Mouse (Mus musculus) midbrain, embryonic 10.5 days (tissue): ENCODE measurements around the gene Nat14. TPM values are rescaled to one million over a fixed set of nuclear protein-coding genes. Genes with fewer than 3 reads are reported as not detected.
A peak's percentile ranks its signal among the peaks of the same experiment; 100 is the strongest.

Experiments used
- DNase-seq: peaks from one replicate; pipeline ENCODE4 v3.0.0-alpha.2; 2017; ENCODE audit warnings: low spot score
- H3K27ac ChIP-seq: fragments of 300-500 bp; sonication (generic); replicated peaks from 2 replicates; pipeline ENCODE4 v1.5.1; 2016; ENCODE audit warnings: mild to moderate bottlenecking
- H3K27me3 ChIP-seq: fragments of 300-500 bp; sonication (generic); 2 replicates; pipeline ENCODE4 v1.6.1; 2016; ENCODE audit warnings: low read depth, mild to moderate bottlenecking; ENCODE audit not compliant: poor library complexity, severe bottlenecking
- H3K36me3 ChIP-seq: fragments of 300-500 bp; sonication (generic); 2 replicates; pipeline ENCODE4 v1.6.1; 2016; ENCODE audit warnings: mild to moderate bottlenecking, moderate library complexity
- H3K4me1 ChIP-seq: fragments of 300-500 bp; sonication (generic); 2 replicates; pipeline ENCODE4 v1.6.1; 2016
- H3K4me3 ChIP-seq: fragments of 300-500 bp; sonication (generic); 2 replicates; pipeline ENCODE4 v1.5.1; 2016; ENCODE audit warnings: mild to moderate bottlenecking, moderate library complexity
- H3K9me3 ChIP-seq: fragments of 300-500 bp; sonication (generic); replicated peaks from 2 replicates; pipeline ENCODE4 v1.6.1; 2016; ENCODE audit warnings: mild to moderate bottlenecking
- whole genome bisulfite sequencing: fragments of 180-500 bp; shearing (Covaris S2); methylation state at CpG from one replicate; pipeline ENCODE4 v1.1.7; 2016; 5-methylcytosine and 5-hydroxymethylcytosine counted together
- polyA plus RNA-seq: library from polyadenylated mRNA; unstranded; fragments of >200 nt; fragmentation: Nextera tagmentation; extraction: Ambion mirVana; gene quantifications from 2 replicates; pipeline ENCODE4 v1.2.1, GENCODE M21; 2016

Gene Nat14
- polyA plus RNA-seq, 1 experiment from 2014 or later = 10.4 TPM

DNA sequence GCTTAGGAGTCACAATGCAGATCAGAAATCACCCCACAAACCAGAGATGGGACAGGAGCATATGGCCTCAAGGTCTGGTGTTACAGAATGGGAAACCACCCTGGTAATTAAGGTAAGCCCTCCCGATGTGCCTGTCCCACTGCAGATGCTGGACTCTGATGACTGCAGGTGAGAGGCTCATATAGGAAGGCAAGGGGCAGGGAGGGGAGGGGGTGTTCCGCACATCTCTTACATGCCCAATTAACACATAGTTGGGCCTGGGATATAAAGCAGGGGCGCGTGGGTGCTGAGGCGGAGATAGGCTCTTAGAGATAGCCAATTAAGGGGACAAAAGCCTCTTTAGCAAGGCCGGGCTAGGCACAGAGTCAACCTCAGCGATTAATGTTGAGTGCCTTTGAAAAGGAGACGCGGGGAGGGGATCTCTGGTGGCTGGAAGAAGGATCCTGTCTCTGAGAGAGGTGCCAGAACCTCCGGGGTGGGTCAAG, 15.3 kb upstream of the Nat14 start, which contains the start of gene Gm36210:
Gene Gm36210 (minus strand): TSS at position 51 of the 485 bp plus-strand sequence.
- DNase-seq = no peak
- Histone ChIP-seq H3K4me3 (no peak within 1 kb of the TSS), H3K4me1 (no peaks in the 10 kb centered on the region), H3K27ac (no peak within 1 kb of the TSS), H3K27me3 (no peaks in the 10 kb centered on the region), H3K36me3 (no peaks in the 10 kb centered on the region), H3K9me3 (0 out of 2 replicates have a peak, but pooled peaks cover 5% of the 10 kb centered on the region)
- WGBS = 56% methylated on average over 10 of the region's 10 CpGs

DNA sequence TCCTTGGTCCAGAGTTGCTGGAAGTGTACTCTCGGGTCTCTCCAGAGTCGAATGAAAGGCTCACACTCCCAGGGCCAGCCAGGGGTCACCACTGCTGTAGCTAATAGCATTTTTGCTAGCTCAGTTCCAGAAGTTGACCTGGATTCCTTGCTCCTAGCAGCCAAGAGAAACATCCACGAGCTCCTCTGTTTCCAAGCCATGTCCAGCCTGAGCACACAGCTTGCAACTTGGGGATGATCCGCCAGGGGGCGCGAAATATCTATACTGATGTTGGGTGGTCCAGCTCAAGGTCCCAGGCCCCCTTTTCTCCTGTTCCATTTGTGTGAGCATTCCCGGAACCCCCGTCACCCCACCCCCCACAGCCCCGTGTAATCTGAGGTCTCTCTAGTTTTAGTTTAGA, 10.3 kb upstream of the Nat14 start:
- peak; percentile 76 for DNase-seq
- WGBS = 36% methylated on average over 9 of the region's 9 CpGs
- Histone ChIP-seq H3K27me3 (no peaks in the 10 kb centered on the region), H3K27ac (no peak overlapping the region), H3K4me3 (no peak overlapping the region), H3K4me1 (peaks cover 18% of the 10 kb centered on the region), H3K36me3 (no peaks in the 10 kb centered on the region), H3K9me3 (no peaks in the 10 kb centered on the region)

DNA sequence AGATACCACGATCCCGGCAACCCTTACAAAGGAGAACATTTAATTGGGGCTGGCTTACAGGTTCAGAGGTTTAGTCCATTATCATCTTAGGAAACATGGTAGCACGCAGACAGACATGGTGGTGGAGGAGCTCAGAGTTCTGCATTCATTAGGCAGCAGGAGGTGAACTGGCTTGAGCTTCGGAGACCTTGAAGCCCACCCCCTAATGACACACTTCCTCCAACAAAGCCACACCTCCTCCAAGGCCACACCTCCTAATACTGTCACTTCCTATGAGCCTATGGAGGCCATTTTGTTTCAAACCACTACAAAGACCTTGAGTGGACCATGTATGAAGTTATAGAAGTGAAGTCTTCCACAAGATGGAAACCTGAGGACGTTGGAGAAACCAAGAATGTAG, 9.6 kb upstream of the Nat14 start:
- DNase-seq = no peak
- no peaks in the 10 kb centered on the region for H3K9me3 ChIP-seq
- WGBS = 62% methylated on average over 5 of the region's 5 CpGs

DNA sequence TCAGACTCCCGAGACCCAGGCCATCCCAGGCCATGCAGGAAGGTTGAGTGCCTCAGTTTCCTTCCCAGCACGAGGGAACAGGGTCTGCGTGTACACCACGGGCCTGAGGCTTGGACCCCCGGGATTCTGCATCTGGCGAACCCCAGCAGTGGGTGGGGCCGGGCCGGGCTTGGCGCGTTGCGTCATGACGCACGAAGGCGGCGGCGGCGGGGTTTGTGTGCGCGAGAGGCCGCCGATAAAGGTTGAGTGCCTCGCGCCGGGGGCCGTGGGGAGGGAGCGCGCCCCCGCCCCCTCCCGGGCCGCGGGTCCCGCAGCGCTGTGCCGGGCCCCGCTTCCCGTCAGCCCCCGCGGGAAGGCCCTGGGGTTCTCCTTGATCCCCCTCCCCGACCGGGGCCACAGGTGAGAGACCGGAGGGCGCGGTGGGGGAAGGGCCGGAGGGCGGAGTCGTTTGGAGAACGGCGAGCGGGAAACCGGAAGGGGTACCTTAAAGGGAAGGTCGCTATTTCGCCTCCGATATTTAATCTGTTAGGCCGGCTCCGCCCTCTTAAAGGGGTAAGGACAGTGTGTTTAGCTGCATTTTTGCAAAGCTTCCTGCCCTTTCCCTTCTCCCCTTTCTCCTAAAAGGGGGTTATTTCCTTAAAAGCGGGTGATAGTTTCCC, 6.7 kb upstream of the Nat14 start, which contains the start of gene Zfp628:
Gene Zfp628 (plus strand): TSS at position 211 of the 659 bp plus-strand sequence.
- H3K4me3 ChIP-seq = peak within 1 kb of the TSS; percentile 83
- no peaks in the 10 kb centered on the region for H3K9me3 ChIP-seq
- DNase-seq = peak; percentile 93
- H3K27me3 ChIP-seq = no peaks in the 10 kb centered on the region
- H3K27ac ChIP-seq = peak within 1 kb of the TSS; percentile 99
- peaks cover 31% of the 10 kb centered on the region for H3K36me3 ChIP-seq
- under 1% methylated on average over 52 of the region's 56 CpGs for WGBS
- H3K4me1 ChIP-seq = peaks cover 36% of the 10 kb centered on the region

More for the DNA sequence above, 9.6 kb upstream of the Nat14 start:
- H3K27me3 ChIP-seq = no peaks in the 10 kb centered on the region
- H3K4me1 ChIP-seq = peaks cover 25% of the 10 kb centered on the region
- H3K27ac ChIP-seq = no peak overlapping the region
- H3K4me3 ChIP-seq = no peak overlapping the region
- peaks cover 2% of the 10 kb centered on the region for H3K36me3 ChIP-seq

DNA sequence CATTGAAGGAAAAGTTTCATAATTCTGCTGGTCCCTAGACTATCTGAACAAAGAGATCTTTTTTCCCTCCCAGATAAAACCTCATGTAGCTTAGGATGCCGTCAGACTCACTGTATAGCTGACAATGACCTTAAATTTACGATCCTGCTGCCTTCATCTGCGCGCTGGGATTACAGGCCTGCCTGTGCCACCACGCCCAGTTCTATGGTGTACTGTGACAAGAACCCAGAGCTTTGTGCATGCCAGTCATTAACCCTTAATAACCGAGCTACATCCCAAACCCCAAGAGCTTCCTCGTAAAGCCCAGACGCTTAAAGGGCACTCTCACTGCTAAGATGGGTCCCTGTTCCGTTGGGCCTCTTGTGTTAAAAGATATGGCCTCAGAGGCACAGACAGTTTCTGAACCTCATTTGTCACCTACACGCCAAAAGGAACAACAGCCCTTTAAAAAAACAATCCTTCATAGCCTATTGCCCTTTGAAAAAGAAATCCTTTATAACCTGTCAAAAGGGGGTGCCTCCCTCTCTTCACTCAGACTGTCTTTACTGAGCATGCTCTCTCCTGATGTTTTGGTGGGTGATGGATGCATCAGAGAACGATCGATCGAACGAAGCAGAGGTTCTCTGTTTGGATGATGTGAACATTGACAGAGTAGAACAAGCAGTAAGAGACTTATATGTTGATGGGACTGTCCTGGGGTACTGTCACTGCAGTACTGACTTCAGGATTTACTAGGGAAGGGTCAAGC, 6.0 kb upstream of the Nat14 start:
- Histone ChIP-seq H3K9me3 (no peaks in the 10 kb centered on the region), H3K27me3 (no peaks in the 10 kb centered on the region), H3K4me3 (peak overlapping the region; percentile 83), H3K36me3 (peaks cover 38% of the 10 kb centered on the region), H3K4me1 (peaks cover 42% of the 10 kb centered on the region), H3K27ac (peak overlapping the region; percentile 99)
- WGBS = 28% methylated on average over 14 of the region's 14 CpGs
- peak; percentile 27 for DNase-seq

DNA sequence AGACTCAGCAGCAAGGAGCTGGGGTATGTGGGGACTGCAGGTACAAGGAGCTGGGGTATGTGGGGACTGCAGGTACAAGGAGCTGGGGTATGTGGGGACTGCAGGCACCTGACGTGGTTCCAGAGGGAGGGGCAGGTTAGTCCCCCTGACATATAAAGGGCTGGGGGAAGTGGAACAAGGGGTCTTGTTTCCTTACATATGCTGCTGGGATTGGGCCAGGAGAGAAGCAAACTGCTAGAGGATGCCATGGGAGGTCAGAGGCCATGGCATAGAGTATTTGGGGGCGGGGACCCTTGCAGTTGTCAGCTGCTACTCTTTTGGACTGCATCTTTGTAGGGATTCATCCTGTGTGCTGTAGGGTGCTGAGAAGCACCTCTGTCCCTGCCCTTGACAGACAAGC, 4.3 kb upstream of the Nat14 start:
- Histone ChIP-seq H3K4me1 (peaks cover 59% of the 10 kb centered on the region), H3K4me3 (peak overlapping the region; percentile 7; the same call in 1 of the 2 replicates), H3K27me3 (no peaks in the 10 kb centered on the region), H3K9me3 (no peaks in the 10 kb centered on the region), H3K27ac (no peak overlapping the region), H3K36me3 (peaks cover 45% of the 10 kb centered on the region)
- WGBS = 93% methylated on average over 2 of the region's 2 CpGs
- no peak for DNase-seq

DNA sequence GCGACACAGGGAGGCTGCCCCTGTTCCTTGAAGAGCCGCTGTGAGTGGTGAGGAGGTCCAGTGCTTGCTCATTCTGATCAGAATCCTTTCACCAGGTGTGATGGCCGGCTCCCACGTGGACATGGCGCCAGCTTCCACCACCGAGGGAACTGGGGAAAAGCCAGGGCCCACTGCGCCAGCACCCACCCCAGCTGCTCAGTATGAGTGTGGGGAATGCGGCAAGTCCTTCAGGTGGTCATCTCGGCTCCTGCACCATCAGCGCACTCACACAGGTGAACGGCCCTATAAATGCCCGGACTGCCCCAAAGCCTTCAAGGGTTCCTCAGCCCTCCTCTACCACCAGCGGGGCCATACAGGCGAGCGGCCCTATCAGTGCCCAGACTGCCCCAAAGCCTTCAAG, 3.1 kb upstream of the Nat14 start:
- Histone ChIP-seq H3K27me3 (no peaks in the 10 kb centered on the region), H3K4me3 (0 out of 2 replicates have a peak overlapping the region, but pooled peaks have one; percentile 7), H3K36me3 (peaks cover 45% of the 10 kb centered on the region), H3K9me3 (no peaks in the 10 kb centered on the region), H3K4me1 (peaks cover 71% of the 10 kb centered on the region), H3K27ac (no peak overlapping the region)
- WGBS = 92% methylated on average over 15 of the region's 15 CpGs
- no peak for DNase-seq

DNA sequence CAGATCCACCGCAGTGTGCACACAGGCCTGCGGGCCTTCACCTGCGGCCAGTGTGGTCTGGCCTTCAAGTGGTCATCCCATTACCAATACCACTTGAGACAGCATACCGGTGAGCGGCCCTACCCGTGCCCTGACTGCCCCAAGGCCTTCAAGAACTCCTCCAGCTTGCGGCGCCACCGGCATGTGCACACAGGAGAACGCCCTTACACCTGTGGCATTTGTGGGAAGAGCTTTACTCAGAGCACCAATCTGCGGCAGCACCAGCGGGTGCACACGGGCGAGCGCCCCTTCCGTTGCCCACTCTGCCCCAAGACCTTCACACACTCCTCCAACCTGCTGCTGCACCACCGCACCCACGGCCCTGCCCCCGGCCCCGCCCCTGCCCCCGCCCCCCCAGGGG, 2.7 kb upstream of the Nat14 start:
- 83% methylated on average over 21 of the region's 21 CpGs for WGBS
- no peak for DNase-seq
- peak overlapping the region; percentile 7; the same call in 1 of the 2 replicates for H3K4me3 ChIP-seq
- 0 out of 2 replicates have a peak overlapping the region, but pooled peaks have one; percentile 46 for H3K27ac ChIP-seq
- peaks cover 45% of the 10 kb centered on the region for H3K36me3 ChIP-seq
- H3K9me3 ChIP-seq = no peaks in the 10 kb centered on the region
- H3K27me3 ChIP-seq = no peaks in the 10 kb centered on the region
- peaks cover 74% of the 10 kb centered on the region for H3K4me1 ChIP-seq

DNA sequence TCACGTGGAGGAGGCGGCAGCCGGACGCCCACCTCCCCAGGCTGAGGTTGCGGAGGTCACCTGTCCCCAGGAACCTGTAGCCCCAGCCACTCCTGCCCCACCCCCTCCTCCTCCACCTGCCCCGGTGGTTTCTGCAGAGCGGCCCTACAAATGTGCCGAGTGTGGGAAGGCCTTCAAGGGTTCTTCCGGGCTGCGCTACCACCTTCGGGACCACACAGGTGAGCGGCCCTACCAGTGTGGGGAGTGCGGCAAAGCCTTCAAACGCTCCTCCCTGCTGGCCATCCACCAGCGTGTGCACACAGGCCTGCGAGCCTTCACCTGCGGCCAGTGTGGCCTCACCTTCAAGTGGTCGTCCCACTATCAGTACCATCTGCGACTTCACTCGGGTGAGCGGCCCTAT, 1.9 kb upstream of the Nat14 start:
- Histone ChIP-seq H3K27me3 (no peaks in the 10 kb centered on the region), H3K27ac (no peak overlapping the region), H3K4me1 (peaks cover 76% of the 10 kb centered on the region), H3K4me3 (0 out of 2 replicates have a peak overlapping the region, but pooled peaks have one; percentile 7), H3K9me3 (no peaks in the 10 kb centered on the region), H3K36me3 (peaks cover 45% of the 10 kb centered on the region)
- DNase-seq = no peak
- WGBS = 90% methylated on average over 21 of the region's 21 CpGs

DNA sequence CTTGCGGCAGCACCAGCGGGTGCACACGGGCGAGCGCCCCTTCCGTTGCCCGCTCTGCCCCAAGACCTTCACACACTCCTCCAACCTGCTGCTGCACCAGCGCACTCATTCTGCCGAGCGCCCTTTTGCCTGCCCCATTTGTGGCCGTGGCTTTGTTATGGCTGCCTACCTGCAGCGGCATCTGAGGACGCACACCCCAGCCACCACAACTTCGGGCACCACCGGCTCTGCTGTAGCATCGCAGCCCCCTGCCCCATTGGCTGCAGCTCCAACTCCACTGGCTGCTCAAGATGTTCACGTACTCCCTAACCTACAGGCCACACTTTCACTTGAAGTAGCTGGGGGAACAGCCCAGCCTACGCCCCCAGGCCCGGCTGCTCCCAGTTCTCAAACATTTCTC, 1.3 kb upstream of the Nat14 start:
- peaks cover 81% of the 10 kb centered on the region for H3K4me1 ChIP-seq

DNA sequence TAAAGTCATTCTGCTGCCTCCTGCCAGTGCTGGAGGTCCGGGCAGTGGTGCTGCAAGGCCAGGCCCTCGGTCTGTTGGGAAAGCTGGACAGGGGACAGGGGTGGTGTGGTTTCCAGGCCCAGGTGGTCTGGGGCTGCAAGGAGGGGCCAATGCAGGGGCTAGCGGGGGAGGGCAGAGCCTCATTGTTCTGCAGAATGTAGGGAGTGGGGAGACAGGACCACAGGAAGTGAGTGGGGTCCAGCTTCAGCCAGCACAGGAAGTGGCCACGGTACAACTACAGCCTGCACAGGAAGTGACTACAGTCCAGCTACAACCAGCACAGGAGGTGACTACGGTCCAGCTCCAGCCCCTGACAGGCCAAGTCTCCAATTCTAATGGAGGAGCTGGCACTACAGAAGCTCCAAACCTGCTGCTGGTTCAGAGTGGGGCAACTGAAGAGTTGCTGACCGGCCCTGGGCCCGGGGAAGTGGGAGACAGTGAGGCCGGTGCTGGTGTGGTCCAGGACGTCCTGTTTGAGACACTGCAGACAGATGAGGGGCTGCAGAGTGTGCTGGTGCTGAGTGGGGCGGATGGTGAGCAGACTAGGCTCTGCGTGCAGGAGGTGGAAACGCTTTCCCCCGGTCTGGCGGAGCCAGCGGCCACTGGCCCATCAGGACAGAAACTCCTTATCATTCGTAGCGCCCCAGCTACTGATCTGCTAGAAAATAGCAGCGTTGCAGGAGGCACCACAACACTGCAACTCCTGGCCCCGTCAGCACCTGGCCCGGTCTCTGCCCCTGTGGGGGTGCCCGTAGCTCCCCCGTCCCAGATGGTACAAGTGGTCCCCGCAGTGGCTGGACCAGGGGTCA, 628 bp upstream of the Nat14 start:
- Histone ChIP-seq H3K4me1 (peaks cover 82% of the 10 kb centered on the region), H3K36me3 (peaks cover 45% of the 10 kb centered on the region), H3K4me3 (peak overlapping the region; percentile 59; the same call in 1 of the 2 replicates), H3K9me3 (no peaks in the 10 kb centered on the region), H3K27ac (peak overlapping the region; percentile 94), H3K27me3 (no peaks in the 10 kb centered on the region)
- 64% methylated on average over 23 of the region's 23 CpGs for WGBS
- DNase-seq = no peak

More for the DNA sequence above, 1.3 kb upstream of the Nat14 start:
- peaks cover 45% of the 10 kb centered on the region for H3K36me3 ChIP-seq
- WGBS = 89% methylated on average over 19 of the region's 19 CpGs
- no peaks in the 10 kb centered on the region for H3K9me3 ChIP-seq
- peak overlapping the region; percentile 94 for H3K27ac ChIP-seq
- DNase-seq = no peak
- H3K27me3 ChIP-seq = no peaks in the 10 kb centered on the region
- H3K4me3 ChIP-seq = 0 out of 2 replicates have a peak overlapping the region, but pooled peaks have one; percentile 59

DNA sequence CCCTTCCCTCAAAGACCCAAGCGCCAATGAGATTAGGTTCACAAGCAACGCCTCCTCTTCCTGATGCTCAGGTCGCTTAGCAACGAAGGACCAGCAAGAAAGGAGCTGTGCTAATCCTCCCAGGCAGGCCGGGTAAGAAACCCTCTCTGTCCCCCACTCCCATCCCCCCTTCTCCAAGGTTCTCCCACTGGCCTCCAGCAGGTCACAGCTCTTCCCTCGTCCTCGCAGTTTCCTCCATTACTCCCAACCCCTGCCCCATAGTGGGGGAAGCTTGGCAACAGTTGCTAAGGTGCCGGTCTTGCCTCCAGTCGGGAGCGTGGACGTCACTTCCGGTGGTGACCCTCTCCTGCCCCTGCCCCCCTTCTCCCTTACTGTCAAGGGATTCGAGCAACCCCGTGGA, 680 bp downstream of the Nat14 start:
- Histone ChIP-seq H3K36me3 (peaks cover 41% of the 10 kb centered on the region), H3K4me1 (peaks cover 82% of the 10 kb centered on the region), H3K27me3 (no peaks in the 10 kb centered on the region), H3K4me3 (peak overlapping the region; percentile 59), H3K27ac (peak overlapping the region; percentile 94), H3K9me3 (no peaks in the 10 kb centered on the region)
- DNase-seq = peak; percentile 96
- 0% methylated on average over 14 of the region's 14 CpGs for WGBS
